In genomic region chr2:138045933-138046642, GRCm38 (mm10) we compare ENCODE assay signal across 17 mouse cellular contexts.
DNase-seq lines count a peak whose midpoint lies in the region; ATAC-seq lines count a peak whose summit lies in the region.
"Had no signal": no experiment of that assay in that cellular context is flagged by ENCODE, and none has a peak within 500 bp of the region (broad histone marks: within the 10 kb centered on the region; RNA-seq: fewer than 3 reads in every experiment).

No protein-coding gene starts in this region.

- no peaks in the 10 kb centered on the region for H3K27me3 ChIP-seq in kidney, embryonic 14.5 days (ENCODE audit: control insufficient read depth, insufficient read depth, low read length)
- H3K27me3 ChIP-seq in midbrain, embryonic 11.5 days (ENCODE audit: control insufficient read depth, insufficient read depth, low read length) = no peaks in the 10 kb centered on the region
- H3K27me3 ChIP-seq in midbrain, embryonic 10.5 days (ENCODE audit: low read depth, poor library complexity, severe bottlenecking) = no peaks in the 10 kb centered on the region
- H3K27me3 ChIP-seq: embryonic facial prominence, embryonic 15.5 days; heart, embryonic 12.5 days had no signal

- 41% methylated on average over 5 of the region's 5 CpGs for WGBS in kidney, embryonic 14.5 days
- whole genome bisulfite sequencing in midbrain, embryonic 11.5 days = 43% methylated on average over 5 of the region's 5 CpGs
- WGBS in midbrain, embryonic 10.5 days = 51% methylated on average over 5 of the region's 5 CpGs

- no peak overlapping the region for H3K4me3 ChIP-seq in kidney, embryonic 14.5 days (ENCODE audit: low read length)
- H3K4me3 ChIP-seq in midbrain, embryonic 11.5 days (ENCODE audit: low read depth, low read length) = no peak overlapping the region
- no peak overlapping the region for H3K4me3 ChIP-seq in midbrain, embryonic 10.5 days
- H3K4me3 ChIP-seq: embryonic facial prominence, embryonic 15.5 days; erythroblast, embryonic 14.5 days; forebrain, embryonic 10.5 days; heart, embryonic 12.5 days; hindbrain, embryonic 10.5 days had no signal

- H3K36me3 ChIP-seq in kidney, embryonic 14.5 days (ENCODE audit: control insufficient read depth, insufficient read depth, low read length) = no peaks in the 10 kb centered on the region
- H3K36me3 ChIP-seq in midbrain, embryonic 11.5 days (ENCODE audit: control insufficient read depth, insufficient read depth, low read length) = no peaks in the 10 kb centered on the region
- H3K36me3 ChIP-seq in midbrain, embryonic 10.5 days = no peaks in the 10 kb centered on the region
- H3K36me3 ChIP-seq: embryonic facial prominence, embryonic 15.5 days; forebrain, embryonic 10.5 days; heart, embryonic 12.5 days; hindbrain, embryonic 10.5 days had no signal

- H3K9ac ChIP-seq in kidney, embryonic 14.5 days (ENCODE audit: low read depth, low read length) = no peak overlapping the region
- H3K9ac ChIP-seq in midbrain, embryonic 11.5 days (ENCODE audit: low read length) = no peak overlapping the region
- H3K9ac ChIP-seq: embryonic facial prominence, embryonic 15.5 days; heart, embryonic 12.5 days; hindbrain, embryonic 14.5 days had no signal

- no peaks in the 10 kb centered on the region for H3K9me3 ChIP-seq in kidney, embryonic 14.5 days (ENCODE audit: control insufficient read depth, low read length)
- no peaks in the 10 kb centered on the region for H3K9me3 ChIP-seq in midbrain, embryonic 11.5 days (ENCODE audit: control insufficient read depth, low read length)
- no peaks in the 10 kb centered on the region for H3K9me3 ChIP-seq in midbrain, embryonic 10.5 days (replicated peaks)
- H3K9me3 ChIP-seq: embryonic facial prominence, embryonic 15.5 days; forebrain, embryonic 10.5 days; heart, embryonic 12.5 days; hindbrain, embryonic 10.5 days had no signal

- DNase-seq in frontal cortex, postnatal 25 days (ENCODE audit: low spot score in 2 of 2) = no peak
- DNase-seq in kidney, postnatal 10 days = peak; percentile 7
- DNase-seq in midbrain, embryonic 11.5 days (ENCODE audit: low spot score, missing footprints) = peak; percentile 75
- DNase-seq in midbrain, embryonic 10.5 days (ENCODE audit: low spot score) = no peak
- DNase-seq: adrenal gland, adult 2 months; adrenal gland, postnatal 25 days; embryo, embryonic 11 days; gastrocnemius, postnatal 10 days had no signal

- no peak overlapping the region for H3K27ac ChIP-seq in kidney, embryonic 14.5 days (ENCODE audit: low read depth, low read length)
- no peak overlapping the region for H3K27ac ChIP-seq in midbrain, embryonic 11.5 days (ENCODE audit: low read depth, low read length)
- H3K27ac ChIP-seq in midbrain, embryonic 10.5 days (replicated peaks) = no peak overlapping the region
- H3K27ac ChIP-seq: embryonic facial prominence, embryonic 15.5 days; forebrain, embryonic 10.5 days; hindbrain, embryonic 10.5 days; hindbrain, embryonic 14.5 days had no signal

- H3K4me2 ChIP-seq in kidney, embryonic 14.5 days (replicated peaks; ENCODE audit: low read depth, low read length) = no peak overlapping the region
- no peak overlapping the region for H3K4me2 ChIP-seq in midbrain, embryonic 11.5 days
- H3K4me2 ChIP-seq: embryonic facial prominence, embryonic 15.5 days; heart, embryonic 12.5 days; hindbrain, embryonic 14.5 days had no signal

- 0 out of 2 replicates have a peak, but pooled peaks cover 5% of the 10 kb centered on the region for H3K4me1 ChIP-seq in kidney, embryonic 14.5 days (ENCODE audit: control insufficient read depth, insufficient read depth, low read length)
- peaks cover 3% of the 10 kb centered on the region for H3K4me1 ChIP-seq in midbrain, embryonic 11.5 days (ENCODE audit: control insufficient read depth, insufficient read depth, low read length)
- peaks cover 13% of the 10 kb centered on the region for H3K4me1 ChIP-seq in midbrain, embryonic 10.5 days
- H3K4me1 ChIP-seq: embryonic facial prominence, embryonic 15.5 days; forebrain, embryonic 10.5 days; heart, embryonic 12.5 days had no signal

- ATAC-seq in frontal cortex, adult (ENCODE audit: low TSS enrichment) = peak; percentile 34; the same call in 1 of the 2 replicates
- no peak for ATAC-seq in kidney, embryonic 14.5 days (ENCODE audit: low FRiP score, low TSS enrichment)
- peak; percentile 35; the same call in 1 of the 2 replicates for ATAC-seq in midbrain, embryonic 11.5 days (ENCODE audit: low FRiP score)
- ATAC-seq: forebrain, embryonic 14.5 days had no signal

Comparison
In these comparisons a context has a peak if more than half of its experiments do, and no peak if none do; other contexts are left out.
1. DNase-seq: peak in kidney, postnatal 10 days (single experiment) and midbrain, embryonic 11.5 days (single experiment); none in frontal cortex, postnatal 25 days (0 of 2) and midbrain, embryonic 10.5 days (single experiment).